Mouse (Mus musculus) kidney, postnatal 10 days (tissue): Measurements from ENCODE around the gene Olfr476.
"Not testable (repeated sequence)": the region's sequence is repeated elsewhere in the genome, so short reads cannot be mapped to it uniquely, and the experiment has no call there.

Experiments used
- DNase-seq: peaks from one replicate; pipeline ENCODE4 v3.0.0; 2021; ENCODE audit warnings: mixed read lengths

Olfr476 gene

GRCm38 (mm10) chr7:107964503-107964902, at the start of gene Olfr476:
Gene Olfr476, plus strand, starts transcription at chr7:107964803.
- no peak for DNase-seq

GRCm38 (mm10) chr7:107930146-107930545, 34.5 kb upstream of the Olfr476 start, which contains the start of gene Olfr473:
Gene Olfr473, plus strand, starts transcription at chr7:107930446.
- no peak for DNase-seq

GRCm38 (mm10) chr7:107952539-107952938, 12.1 kb upstream of the Olfr476 start:
- DNase-seq = not testable (repeated sequence)

GRCm38 (mm10) chr7:107954343-107954742, 10.3 kb upstream of the Olfr476 start, which contains the start of gene Olfr474:
Gene Olfr474, plus strand, starts transcription at chr7:107954643.
- DNase-seq = no peak

- DNase-seq = no peak
These were observed 21.8 kb downstream of the Olfr476 start, which contains the start of gene Olfr477 for GRCm38 (mm10) chr7:107986393-107986792. Gene Olfr477, plus strand, starts transcription at chr7:107986693.

- DNase-seq = not testable (repeated sequence)
These were observed 49.7 kb downstream of the Olfr476 start for GRCm38 (mm10) chr7:108014256-108014655.
